Mouse (Mus musculus) inflammation-experienced regulatory T-cells, adult 16 weeks (primary cell): ENCODE measurements around the gene Gbe1. TPM values are rescaled to one million over a fixed set of nuclear protein-coding genes. Genes with fewer than 3 reads are reported as not detected.

ENCODE experiments used
- polyA plus RNA-seq: library from polyadenylated mRNA; unstranded; fragments of 100-300 nt; shearing (Covaris generic); gene quantifications from one replicate; pipeline ENCODE4 v1.2.1, GENCODE M21; 2017

The Gbe1 gene
- polyA plus RNA-seq, result 28.5 TPM

DNA sequence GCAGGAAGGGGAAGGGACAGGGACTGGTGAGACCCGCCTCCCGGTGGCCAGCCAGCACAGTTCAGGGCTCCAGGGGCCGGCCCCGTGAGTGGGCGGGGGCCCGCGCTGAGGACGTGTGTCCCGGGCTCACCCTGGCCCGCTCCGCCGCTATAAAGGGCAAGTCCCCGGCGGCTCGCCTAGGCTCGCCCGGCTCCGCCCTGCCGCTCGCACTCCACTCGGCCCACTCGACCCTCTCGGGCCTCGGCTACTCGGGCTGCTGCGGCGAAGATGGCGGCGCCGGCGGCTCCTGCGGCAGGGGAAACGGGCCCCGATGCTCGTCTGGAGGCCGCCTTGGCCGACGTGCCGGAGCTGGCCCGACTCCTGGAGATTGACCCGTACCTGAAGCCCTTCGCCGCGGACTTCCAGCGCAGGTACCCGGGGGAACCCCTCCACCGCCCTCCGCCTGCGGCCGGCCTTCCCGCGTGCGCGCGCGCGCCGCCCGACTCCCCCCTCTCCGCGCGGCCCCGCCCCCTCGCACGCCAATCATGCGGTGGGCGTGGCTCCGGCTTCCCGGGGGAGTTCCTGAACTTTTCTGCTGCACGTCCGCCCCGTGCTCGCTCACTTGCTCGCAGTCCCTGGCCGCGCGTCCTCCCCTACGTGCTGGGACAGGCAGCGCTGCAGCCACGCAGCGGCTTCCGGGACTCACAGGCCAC, at the start of gene Gbe1:
Gene Gbe1 (plus strand): TSS at position 64 of the 692 bp plus-strand sequence.

